Mouse (Mus musculus) hindbrain, postnatal 0 days (tissue): ENCODE data around the gene Bpi. TPM values are rescaled to one million over a fixed set of nuclear protein-coding genes. Genes with fewer than 3 reads are reported as not detected.

ENCODE experiments used
- ATAC-seq: fragments of 200-750 bp; cut with Nextera tagmentation; 2 replicates; pipeline ENCODE4 v1.8.0; 2017; ENCODE audit warnings: mild to moderate bottlenecking, moderate TSS enrichment, moderate library complexity
- DNase-seq: peaks from one replicate; pipeline ENCODE4 v3.0.0-alpha.2; 2015; ENCODE audit warnings: low spot score
- H3K27ac ChIP-seq: fragments of 300-500 bp; sonication (generic); 2 replicates; pipeline ENCODE4 v1.5.1; 2014; ENCODE audit warnings: mild to moderate bottlenecking
- H3K27me3 ChIP-seq: fragments of 300-500 bp; sonication (generic); 2 replicates; pipeline ENCODE4 v1.6.1; 2014; ENCODE audit warnings: low read length, mixed read lengths; ENCODE audit not compliant: insufficient read depth
- H3K36me3 ChIP-seq: fragments of 300-500 bp; sonication (generic); 2 replicates; pipeline ENCODE4 v1.6.1; 2014; ENCODE audit warnings: low read length, mixed read lengths; ENCODE audit not compliant: insufficient read depth
- H3K4me1 ChIP-seq: fragments of 300-500 bp; sonication (generic); 2 replicates; pipeline ENCODE4 v1.6.1; 2014; ENCODE audit warnings: antibody characterized with exemption, low read length, mixed read lengths; ENCODE audit not compliant: insufficient read depth
- H3K4me2 ChIP-seq: fragments of 300-500 bp; sonication (generic); 2 replicates; pipeline ENCODE4 v1.6.1; 2014; ENCODE audit warnings: low read depth, mild to moderate bottlenecking, low read length, moderate library complexity, mixed read lengths
- H3K4me3 ChIP-seq: fragments of 300-500 bp; sonication (generic); 2 replicates; pipeline ENCODE4 v1.5.1; 2014; ENCODE audit warnings: low read length
- H3K9ac ChIP-seq: fragments of 300-500 bp; sonication (generic); replicated peaks from 2 replicates; pipeline ENCODE4 v1.6.1; 2014; ENCODE audit warnings: mild to moderate bottlenecking, low read length, moderate library complexity, mixed read lengths
- H3K9me3 ChIP-seq: fragments of 300-500 bp; sonication (generic); 2 replicates; pipeline ENCODE4 v1.6.1; 2016; ENCODE audit warnings: low read length, mixed read lengths
- CTCF ChIP-seq: IDR thresholded peaks from 2 replicates; pipeline ENCODE4 v1.5.1; 2016; ENCODE audit warnings: antibody characterized with exemption, control low read depth, low read depth
- WGBS: fragments of 180-500 bp; shearing (Covaris S2); extraction: QIAGEN DNeasy Blood & Tissue Kit; methylation state at CpG from one replicate; pipeline ENCODE4 v1.1.7; 2014; 5-methylcytosine and 5-hydroxymethylcytosine counted together
- polyA plus RNA-seq: library from polyadenylated mRNA; unstranded; fragments of >200 nt; fragmentation: Nextera tagmentation; extraction: Ambion mirVana; gene quantifications from 2 replicates; pipeline ENCODE4 v1.2.1, GENCODE M21; 2015
- total RNA-seq: library from RNA; depleted of rRNA; stranded (reverse); fragments of >200 nt; gene quantifications from 2 replicates; pipeline ENCODE4 v1.2.3, GENCODE M21; 2014

Bpi gene
- total and polyA plus RNA-seq, 2 experiments from 2014 or later: not detected

GRCm38 (mm10) chr2:158216510-158216909 lies 41.4 kb upstream of the Bpi start:
- no peak overlapping the region for H3K9ac ChIP-seq
- DNase-seq (no peak), ATAC-seq (no peak)
- no peak overlapping the region for H3K4me3 ChIP-seq
- peak overlapping the region; percentile 2; the same call in 1 of the 2 replicates for H3K27ac ChIP-seq
- 76% methylated on average over 8 of the region's 8 CpGs for WGBS
- H3K4me1 ChIP-seq: no peaks in the 10 kb centered on the region
- TF ChIP-seq CTCF: no peak
- H3K9me3 ChIP-seq: no peaks in the 10 kb centered on the region
- no peaks in the 10 kb centered on the region for H3K36me3 ChIP-seq
- no peaks in the 10 kb centered on the region for H3K27me3 ChIP-seq
- H3K4me2 ChIP-seq: no peak overlapping the region

- ATAC-seq: no peak
- no peak for TF ChIP-seq CTCF
- DNase-seq: no peak
- WGBS: 90% methylated on average over 2 of the region's 2 CpGs
- no peak overlapping the region for H3K9ac ChIP-seq
- no peaks in the 10 kb centered on the region for H3K27me3 ChIP-seq
- H3K36me3 ChIP-seq: no peaks in the 10 kb centered on the region
- no peaks in the 10 kb centered on the region for H3K9me3 ChIP-seq
- no peak overlapping the region for H3K4me3 ChIP-seq
- H3K4me1 ChIP-seq: 0 out of 2 replicates have a peak, but pooled peaks cover 3% of the 10 kb centered on the region
- no peak overlapping the region for H3K4me2 ChIP-seq
- H3K27ac ChIP-seq: no peak overlapping the region
These were observed 38.3 kb upstream of the Bpi start for GRCm38 (mm10) chr2:158219562-158219961.

- H3K27me3 ChIP-seq: no peaks in the 10 kb centered on the region
- ATAC-seq: no peak; the same call in 1 of the 2 replicates
- no peak overlapping the region for H3K27ac ChIP-seq
- WGBS: 91% methylated on average over 9 of the region's 9 CpGs
- H3K36me3 ChIP-seq: no peaks in the 10 kb centered on the region
- no peaks in the 10 kb centered on the region for H3K9me3 ChIP-seq
- H3K4me3 ChIP-seq: no peak overlapping the region
- no peak for DNase-seq
- 0 out of 2 replicates have a peak, but pooled peaks cover 3% of the 10 kb centered on the region for H3K4me1 ChIP-seq
- no peak overlapping the region for H3K4me2 ChIP-seq
- no peak for TF ChIP-seq CTCF
- no peak overlapping the region for H3K9ac ChIP-seq
These were observed 36.3 kb upstream of the Bpi start for GRCm38 (mm10) chr2:158221446-158222084.

- peak; percentile 47 for DNase-seq
- H3K27ac ChIP-seq: no peak overlapping the region
These were observed 35.2 kb upstream of the Bpi start for GRCm38 (mm10) chr2:158222664-158223063.

GRCm38 (mm10) chr2:158223497-158223896 lies 34.4 kb upstream of the Bpi start:
- DNase-seq: no peak
- Histone ChIP-seq H3K4me2 (no peak overlapping the region), H3K4me3 (no peak overlapping the region), H3K27me3 (no peaks in the 10 kb centered on the region), H3K9me3 (no peaks in the 10 kb centered on the region), H3K9ac (no peak overlapping the region), H3K4me1 (0 out of 2 replicates have a peak, but pooled peaks cover 3% of the 10 kb centered on the region), H3K36me3 (no peaks in the 10 kb centered on the region), H3K27ac (no peak overlapping the region)
- no peak for ATAC-seq
- 75% methylated on average over 3 of the region's 3 CpGs for WGBS
- TF ChIP-seq CTCF: no peak

More at GRCm38 (mm10) chr2:158222664-158223063, 35.2 kb upstream of the Bpi start:
- TF ChIP-seq CTCF: no peak
- H3K4me1 ChIP-seq: 0 out of 2 replicates have a peak, but pooled peaks cover 3% of the 10 kb centered on the region
- H3K4me3 ChIP-seq: no peak overlapping the region
- H3K9me3 ChIP-seq: no peaks in the 10 kb centered on the region
- H3K9ac ChIP-seq: no peak overlapping the region
- ATAC-seq: 0 out of 2 replicates have a peak, but pooled peaks have one; percentile 25
- no peaks in the 10 kb centered on the region for H3K27me3 ChIP-seq
- WGBS: 46% methylated on average over 4 of the region's 4 CpGs
- H3K36me3 ChIP-seq: no peaks in the 10 kb centered on the region
- H3K4me2 ChIP-seq: no peak overlapping the region

GRCm38 (mm10) chr2:158225301-158225700 lies 32.6 kb upstream of the Bpi start:
- peak; percentile 42; the same call in 1 of the 2 replicates for TF ChIP-seq CTCF
- Histone ChIP-seq H3K27ac (no peak overlapping the region), H3K9me3 (no peaks in the 10 kb centered on the region), H3K27me3 (no peaks in the 10 kb centered on the region), H3K9ac (no peak overlapping the region), H3K36me3 (no peaks in the 10 kb centered on the region), H3K4me3 (no peak overlapping the region), H3K4me2 (no peak overlapping the region), H3K4me1 (peaks cover 8% of the 10 kb centered on the region; the same call in 1 of the 2 replicates)
- ATAC-seq (no peak), DNase-seq (peak; percentile 69)
- WGBS: 60% methylated on average over 5 of the region's 5 CpGs
